Mouse (Mus musculus): ENCODE data around the gene Gga3.

The Gga3 gene

GRCm38 (mm10) chr11:115612410-115613137 lies 8.7 kb upstream of the Gga3 start, which contains the start of gene Mif4gd:
TSS of gene Mif4gd (minus strand) at chr11:115612969.
- WGBS = under 1% methylated on average over 67 of the region's 80 CpGs

GRCm38 (mm10) chr11:115612059-115612409 lies 8.2 kb upstream of the Gga3 start:
- WGBS = under 1% methylated on average over 13 of the region's 13 CpGs

GRCm38 (mm10) chr11:115611173-115611572 lies 7.3 kb upstream of the Gga3 start:
- WGBS = 67% methylated on average over 6 of the region's 6 CpGs

- 69% methylated on average over 3 of the region's 3 CpGs for WGBS
These were observed 5.7 kb upstream of the Gga3 start for GRCm38 (mm10) chr11:115609576-115609975.

GRCm38 (mm10) chr11:115608421-115609399 lies 4.9 kb upstream of the Gga3 start:
- 71% methylated on average over 23 of the region's 23 CpGs for WGBS

- WGBS = 93% methylated on average over 18 of the region's 18 CpGs
These were observed 2.9 kb upstream of the Gga3 start for GRCm38 (mm10) chr11:115606733-115607132.

GRCm38 (mm10) chr11:115604304-115604696 lies 449 bp upstream of the Gga3 start:
- WGBS = 0% methylated on average over 26 of the region's 26 CpGs

GRCm38 (mm10) chr11:115603128-115603475 lies 749 bp downstream of the Gga3 start:
- 4% methylated on average over 15 of the region's 15 CpGs for WGBS

GRCm38 (mm10) chr11:115601174-115601573 lies 2.7 kb downstream of the Gga3 start:
- WGBS = 85% methylated on average over 4 of the region's 4 CpGs

GRCm38 (mm10) chr11:115600743-115601142 lies 3.1 kb downstream of the Gga3 start:
- 90% methylated on average over 15 of the region's 15 CpGs for WGBS

GRCm38 (mm10) chr11:115599722-115600121 lies 4.1 kb downstream of the Gga3 start:
- 39% methylated on average over 7 of the region's 7 CpGs for WGBS

GRCm38 (mm10) chr11:115598309-115598708 lies 5.5 kb downstream of the Gga3 start:
- WGBS = 96% methylated on average over 4 of the region's 4 CpGs

- WGBS = over 99% methylated on average over 3 of the region's 3 CpGs
These were observed 8.6 kb downstream of the Gga3 start for GRCm38 (mm10) chr11:115595209-115595608.

- 81% methylated on average over 2 of the region's 2 CpGs for WGBS
These were observed 13.2 kb downstream of the Gga3 start for GRCm38 (mm10) chr11:115590526-115591075.

GRCm38 (mm10) chr11:115587984-115588383 lies 15.9 kb downstream of the Gga3 start:
- 88% methylated on average over 9 of the region's 9 CpGs for WGBS

GRCm38 (mm10) chr11:115586403-115586802 lies 17.4 kb downstream of the Gga3 start:
- 91% methylated on average over 9 of the region's 9 CpGs for WGBS

GRCm38 (mm10) chr11:115585573-115586100 lies 18.2 kb downstream of the Gga3 start:
- WGBS = 80% methylated on average over 7 of the region's 7 CpGs

- 85% methylated on average over 10 of the region's 10 CpGs for WGBS
These were observed 19.3 kb downstream of the Gga3 start for GRCm38 (mm10) chr11:115584376-115585073.

- WGBS = 64% methylated on average over 10 of the region's 10 CpGs
These were observed 20.8 kb downstream of the Gga3 start for GRCm38 (mm10) chr11:115582913-115583606.

GRCm38 (mm10) chr11:115564961-115565360 lies 38.9 kb downstream of the Gga3 start:
- 14% methylated on average over 7 of the region's 7 CpGs for WGBS

Measured in cerebral cortex, adult 2 months (tissue).